Mouse (Mus musculus) CH12.LX (cell line): ENCODE measurements around the gene Cyp2a12. TPM values are rescaled to one million over a fixed set of nuclear protein-coding genes. Genes with fewer than 3 reads are reported as not detected.

ENCODE experiments used
- DNase-seq: peaks from one replicate; pipeline ENCODE4 v3.0.0-alpha.2; 2013; ENCODE audit errors: extremely low read depth
- H3K27ac ChIP-seq: 2 replicates; pipeline ENCODE4 v1.5.1; 2012; ENCODE audit warnings: low read depth, mild to moderate bottlenecking, control low read depth, moderate library complexity; ENCODE audit not compliant: insufficient read depth
- H3K27me3 ChIP-seq: replicated peaks from 2 replicates; pipeline ENCODE3; 2012; ENCODE audit warnings: inconsistent platforms
- H3K36me3 ChIP-seq, 2 experiments: replicated peaks in 1 of 2; 2 replicates each; pipeline versions ENCODE3 to v1.6.1; 2012; ENCODE audit warnings: inconsistent platforms in 1 of 2, low read length in 1 of 2, mild to moderate bottlenecking in 1 of 2, mixed read lengths in 1 of 2, moderate library complexity in 1 of 2; ENCODE audit not compliant: control insufficient read depth in 1 of 2, insufficient read depth in 1 of 2
- H3K4me1 ChIP-seq, 2 experiments: 2 replicates each; pipeline ENCODE4 v1.6.1; 2012; ENCODE audit warnings: inconsistent platforms in 1 of 2, moderate library complexity in 1 of 2; ENCODE audit not compliant: insufficient read depth in 2 of 2, control insufficient read depth in 1 of 2
- H3K4me2 ChIP-seq: 2 replicates; pipeline ENCODE4 v1.6.1; 2012; ENCODE audit warnings: low read depth, mild to moderate bottlenecking, control low read depth; ENCODE audit not compliant: poor library complexity, insufficient read depth, severe bottlenecking
- H3K4me3 ChIP-seq, 3 experiments: fragments of 150-350 bp in 1 of 3; sonication (generic) in 1 of 3; replicated peaks in 1 of 3; 2 replicates each; pipeline versions ENCODE3 to v1.5.1; 2011 to 2012; ENCODE audit warnings: low read depth in 2 of 3, low read length in 2 of 3, mild to moderate bottlenecking in 2 of 3, moderate library complexity in 2 of 3, control low read depth in 1 of 3, improper control_type of control experiment in 1 of 3, inconsistent platforms in 1 of 3, mixed read lengths in 1 of 3; ENCODE audit not compliant: poor library complexity in 1 of 3
- H3K79me2 ChIP-seq: replicated peaks from 2 replicates; pipeline ENCODE4 v1.6.1; 2012; ENCODE audit warnings: mild to moderate bottlenecking, moderate library complexity; ENCODE audit not compliant: control insufficient read depth, poor library complexity, insufficient read depth, severe bottlenecking; ENCODE audit errors: extremely low read depth
- H3K9ac ChIP-seq: 2 replicates; pipeline ENCODE4 v1.6.1; 2012; ENCODE audit warnings: low read depth, mild to moderate bottlenecking, control low read depth, moderate library complexity; ENCODE audit not compliant: insufficient read depth
- H3K9me3 ChIP-seq: replicated peaks from 2 replicates; pipeline ENCODE3; 2012; ENCODE audit warnings: low read length, inconsistent platforms, mixed read lengths
- CHD1 ChIP-seq: IDR thresholded peaks from 2 replicates; pipeline ENCODE4 v1.6.1; 2012; ENCODE audit warnings: low read depth, low read length, improper control_type of control experiment, inconsistent platforms
- E2F4 ChIP-seq: IDR thresholded peaks from 2 replicates; pipeline ENCODE4 v1.6.1; 2011; ENCODE audit warnings: low read depth, low read length, improper control_type of control experiment; ENCODE audit not compliant: insufficient replicate concordance
- IRF4 ChIP-seq: IDR thresholded peaks from 2 replicates; pipeline ENCODE4 v1.6.1; 2014; ENCODE audit warnings: low read depth, mild to moderate bottlenecking, inconsistent platforms, low read length, improper control_type of control experiment
- KAT2A ChIP-seq: IDR thresholded peaks from 2 replicates; pipeline ENCODE4 v1.6.1; 2012; ENCODE audit warnings: low read length, improper control_type of control experiment, inconsistent platforms; ENCODE audit not compliant: insufficient replicate concordance
- MEF2A ChIP-seq: IDR thresholded peaks from 2 replicates; pipeline ENCODE4 v1.6.1; 2014; ENCODE audit warnings: low read depth, mild to moderate bottlenecking, inconsistent platforms, low read length, improper control_type of control experiment, borderline replicate concordance
- MXI1 ChIP-seq: IDR thresholded peaks from 2 replicates; pipeline ENCODE4 v1.6.1; 2011; ENCODE audit warnings: mild to moderate bottlenecking, low read depth, low read length, improper control_type of control experiment
- PAX5 ChIP-seq: IDR thresholded peaks from 2 replicates; pipeline ENCODE4 v1.6.1; 2012; ENCODE audit warnings: low read length, inconsistent platforms, mixed read lengths
- POLR2A ChIP-seq: IDR thresholded peaks from 2 replicates; pipeline ENCODE4 v1.6.1; 2011; ENCODE audit warnings: low read depth, mild to moderate bottlenecking, improper control_type of control experiment, low read length
- POLR2AphosphoS2 ChIP-seq: IDR thresholded peaks from 2 replicates; pipeline ENCODE4 v1.6.1; 2011; ENCODE audit warnings: low read depth, low read length, improper control_type of control experiment
- RCOR1 ChIP-seq: conservative IDR thresholded peaks from 2 replicates; pipeline ENCODE4 v1.6.1; 2012; ENCODE audit warnings: low read depth, mild to moderate bottlenecking, inconsistent platforms, low read length, improper control_type of control experiment
- SIN3A ChIP-seq: IDR thresholded peaks from 2 replicates; pipeline ENCODE4 v1.6.1; 2012; ENCODE audit warnings: low read length, improper control_type of control experiment, inconsistent platforms
- TBP ChIP-seq: conservative IDR thresholded peaks from 2 replicates; pipeline ENCODE4 v1.6.1; 2011; ENCODE audit warnings: low read depth, low read length, improper control_type of control experiment
- UBTF ChIP-seq: IDR thresholded peaks from 2 replicates; pipeline ENCODE4 v1.6.1; 2012; ENCODE audit warnings: low read depth, mild to moderate bottlenecking, inconsistent platforms, low read length, improper control_type of control experiment, moderate library complexity
- dilution Hi-C: fragments of 300-500 bp; cut with MboI; formaldehyde crosslinking; loops from 2 replicates; pipeline ENCODE4 v1.14.3; 2020; ENCODE audit warnings: low sequenced_read_pairs; ENCODE audit not compliant: extremely low pct_unique_long_range_greater_than_20kb, extremely low pct_ligation_motif_present
- in situ Hi-C: fragments of 300-500 bp; cut with MboI; formaldehyde crosslinking; loops from 3 replicates; pipeline ENCODE4 v1.14.3; 2019; ENCODE audit warnings: low sequenced_read_pairs, low pct_ligation_motif_present, low pct_unique_long_range_greater_than_20kb, mixed read lengths
- polyA plus RNA-seq: library from polyadenylated mRNA; unstranded; fragments of >175 nt; gene quantifications from 2 replicates; pipeline ENCODE4 v1.2.1, GENCODE M21; 2012; ENCODE audit warnings: low read depth; ENCODE audit not compliant: insufficient read length
- total RNA-seq, 2 experiments: library from RNA; depleted of rRNA; stranded (reverse); fragments of 300-350 nt in 1 of 2; fragments of >200 nt in 1 of 2; gene quantifications; 2 replicates each; pipeline ENCODE4 v1.2.3; 2012 to 2014

Cyp2a12 gene
- total and polyA plus RNA-seq, 3 experiments = not detected

- Histone ChIP-seq H3K27ac (no peak overlapping the region), H3K9me3 (peaks cover 2% of the 10 kb centered on the region), H3K4me1 (no peaks in the 10 kb centered on the region), H3K27me3 (peaks cover 68% of the 10 kb centered on the region), H3K79me2 (no peaks in the 10 kb centered on the region), H3K4me3 (no peak overlapping the region), H3K36me3 (no peaks in the 10 kb centered on the region), H3K4me2 (no peak overlapping the region), H3K9ac (no peak overlapping the region)
- TF ChIP-seq POLR2AphosphoS2 = no peak
- no peak for TF ChIP-seq PAX5
- TF ChIP-seq MXI1 = no peak
- dilution Hi-C loops = no loop called here
- DNase-seq = no peak
- in situ Hi-C loops = no loop called here
Measured at GRCm38 (mm10) chr7:27078641-27079040, 49.8 kb downstream of the Cyp2a12 start.

GRCm38 (mm10) chr7:27081625-27082024 lies 52.7 kb downstream of the Cyp2a12 start:
- in situ Hi-C loops = no loop called here

More at GRCm38 (mm10) chr7:27081625-27082024, 52.7 kb downstream of the Cyp2a12 start:
- no peaks in the 10 kb centered on the region for H3K4me1 ChIP-seq
- no peaks in the 10 kb centered on the region for H3K36me3 ChIP-seq
- DNase-seq = no peak
- H3K4me2 ChIP-seq = no peak overlapping the region
- dilution Hi-C loops = no loop called here
- TF ChIP-seq E2F4 (no peak), RCOR1 (no peak), CHD1 (no peak), IRF4 (no peak), MEF2A (no peak), PAX5 (no peak), SIN3A (no peak), KAT2A (no peak), POLR2A (no peak), UBTF (no peak), TBP (no peak)
- H3K27ac ChIP-seq = no peak overlapping the region
- peaks cover 42% of the 10 kb centered on the region for H3K27me3 ChIP-seq
- no peak overlapping the region for H3K4me3 ChIP-seq
- H3K79me2 ChIP-seq = no peaks in the 10 kb centered on the region
- no peak overlapping the region for H3K9ac ChIP-seq
- peaks cover 2% of the 10 kb centered on the region for H3K9me3 ChIP-seq

Other genes starting within 250 kb of the Cyp2a12 start
- gene Cyp2g1, start 220.2 kb upstream of the Cyp2a12 start, total RNA-seq (2012; rRNA removed) = 0.25 and 0.34 TPM in 2 replicates
- gene Cyp2g1, start 220.2 kb upstream of the Cyp2a12 start, total RNA-seq (2014; rRNA removed) = not detected in 2 replicates
- gene Cyp2g1, start 220.2 kb upstream of the Cyp2a12 start, polyA plus RNA-seq = not detected in 2 replicates
- not detected in 2 replicates for gene Cyp2a5, start 193.8 kb upstream of the Cyp2a12 start, total RNA-seq (2012; rRNA removed)
- gene Cyp2a5, start 193.8 kb upstream of the Cyp2a12 start, total RNA-seq (2014; rRNA removed) = not detected in 2 replicates
- gene Cyp2a5, start 193.8 kb upstream of the Cyp2a12 start, polyA plus RNA-seq = not detected in 2 replicates
- gene Cyp2a22, start 89.7 kb upstream of the Cyp2a12 start, total RNA-seq (2012; rRNA removed) = not detected in 2 replicates
- gene Cyp2a22, start 89.7 kb upstream of the Cyp2a12 start, total RNA-seq (2014; rRNA removed) = not detected in 2 replicates
- gene Cyp2a22, start 89.7 kb upstream of the Cyp2a12 start, polyA plus RNA-seq = not detected in 2 replicates
- not detected in 2 replicates for gene Cyp2f2, start 90.8 kb downstream of the Cyp2a12 start, total RNA-seq (2012; rRNA removed)
- not detected in 2 replicates for gene Cyp2f2, start 90.8 kb downstream of the Cyp2a12 start, total RNA-seq (2014; rRNA removed)
- gene Cyp2f2, start 90.8 kb downstream of the Cyp2a12 start, polyA plus RNA-seq = not detected in 2 replicates
- gene Cyp2t4, start 124.6 kb downstream of the Cyp2a12 start, total RNA-seq (2012; rRNA removed) = not detected in 2 replicates
- gene Cyp2t4, start 124.6 kb downstream of the Cyp2a12 start, total RNA-seq (2014; rRNA removed) = not detected in 2 replicates
- 0.34 and 0.43 TPM in 2 replicates for gene Cyp2t4, start 124.6 kb downstream of the Cyp2a12 start, polyA plus RNA-seq
- gene Egln2, start 137.7 kb downstream of the Cyp2a12 start, total RNA-seq (2012; rRNA removed) = 83.3 and 103 TPM in 2 replicates
- 37.4 and 37.9 TPM in 2 replicates for gene Egln2, start 137.7 kb downstream of the Cyp2a12 start, total RNA-seq (2014; rRNA removed)
- 115 and 132 TPM in 2 replicates for gene Egln2, start 137.7 kb downstream of the Cyp2a12 start, polyA plus RNA-seq
- gene Rab4b, start 149.8 kb downstream of the Cyp2a12 start, total RNA-seq (2012; rRNA removed) = 31.2 and 39.4 TPM in 2 replicates
- 22.6 and 26.2 TPM in 2 replicates for gene Rab4b, start 149.8 kb downstream of the Cyp2a12 start, total RNA-seq (2014; rRNA removed)
- gene Rab4b, start 149.8 kb downstream of the Cyp2a12 start, polyA plus RNA-seq = 69.6 and 85.5 TPM in 2 replicates
- gene Gm21983, start 152.0 kb downstream of the Cyp2a12 start, total RNA-seq (2012; rRNA removed) = 0.13 TPM in 1 of 2 replicates, not detected in the other
- gene Gm21983, start 152.0 kb downstream of the Cyp2a12 start, total RNA-seq (2014; rRNA removed) = not detected in 2 replicates
- gene Gm21983, start 152.0 kb downstream of the Cyp2a12 start, polyA plus RNA-seq = 0.81 TPM in 1 of 2 replicates, not detected in the other
- gene Mia, start 152.1 kb downstream of the Cyp2a12 start, total RNA-seq (2012; rRNA removed) = 1.1 and 1.8 TPM in 2 replicates
- gene Mia, start 152.1 kb downstream of the Cyp2a12 start, total RNA-seq (2014; rRNA removed) = 0.44 and 0.47 TPM in 2 replicates
- gene Mia, start 152.1 kb downstream of the Cyp2a12 start, polyA plus RNA-seq = 2.0 and 2.1 TPM in 2 replicates
- gene BC024978, start 166.7 kb downstream of the Cyp2a12 start, total RNA-seq (2012; rRNA removed) = 1.6 and 1.9 TPM in 2 replicates
- 0.90 and 1.7 TPM in 2 replicates for gene BC024978, start 166.7 kb downstream of the Cyp2a12 start, total RNA-seq (2014; rRNA removed)
- gene BC024978, start 166.7 kb downstream of the Cyp2a12 start, polyA plus RNA-seq = 5.7 and 9.4 TPM in 2 replicates
- 123 and 130 TPM in 2 replicates for gene Snrpa, start 167.2 kb downstream of the Cyp2a12 start, total RNA-seq (2012; rRNA removed)
- 67.1 and 74.4 TPM in 2 replicates for gene Snrpa, start 167.2 kb downstream of the Cyp2a12 start, total RNA-seq (2014; rRNA removed)
- 196 and 233 TPM in 2 replicates for gene Snrpa, start 167.2 kb downstream of the Cyp2a12 start, polyA plus RNA-seq
- gene Itpkc, start 199.6 kb downstream of the Cyp2a12 start, total RNA-seq (2012; rRNA removed) = 5.9 and 8.1 TPM in 2 replicates
- 3.2 and 4.0 TPM in 2 replicates for gene Itpkc, start 199.6 kb downstream of the Cyp2a12 start, total RNA-seq (2014; rRNA removed)
- 4.0 and 4.1 TPM in 2 replicates for gene Itpkc, start 199.6 kb downstream of the Cyp2a12 start, polyA plus RNA-seq
- gene Coq8b, start 203.9 kb downstream of the Cyp2a12 start, total RNA-seq (2012; rRNA removed) = 21.7 and 26.5 TPM in 2 replicates
- gene Coq8b, start 203.9 kb downstream of the Cyp2a12 start, total RNA-seq (2014; rRNA removed) = 16.0 and 19.7 TPM in 2 replicates
- gene Coq8b, start 203.9 kb downstream of the Cyp2a12 start, polyA plus RNA-seq = 20.6 and 21.3 TPM in 2 replicates
- gene Numbl, start 229.4 kb downstream of the Cyp2a12 start, total RNA-seq (2012; rRNA removed) = 1.5 and 2.3 TPM in 2 replicates
- 0.68 and 0.81 TPM in 2 replicates for gene Numbl, start 229.4 kb downstream of the Cyp2a12 start, total RNA-seq (2014; rRNA removed)
- 2.7 and 2.9 TPM in 2 replicates for gene Numbl, start 229.4 kb downstream of the Cyp2a12 start, polyA plus RNA-seq